Mouse (Mus musculus) bone marrow, adult 2 months (tissue): ENCODE measurements at regions not wholly inside any gene's neighbourhood (a gene's known extent, or its start where the extent isn't known, plus 50 kb on each side); places are given as distances from the start of the nearest gene placed in this dataset.

Source experiments
- CTCF ChIP-seq: fragments of 200-500 bp; IDR thresholded peaks from 2 replicates; pipeline ENCODE4 v1.5.1; 2011; ENCODE audit warnings: low read length, control low read depth; ENCODE audit not compliant: control insufficient read depth, insufficient read depth
- POLR2A ChIP-seq: fragments of 200-500 bp; IDR thresholded peaks from 2 replicates; pipeline ENCODE4 v1.6.1; 2011; ENCODE audit warnings: low read depth, mild to moderate bottlenecking, control low read depth, low read length, borderline replicate concordance; ENCODE audit not compliant: control insufficient read depth

DNA sequence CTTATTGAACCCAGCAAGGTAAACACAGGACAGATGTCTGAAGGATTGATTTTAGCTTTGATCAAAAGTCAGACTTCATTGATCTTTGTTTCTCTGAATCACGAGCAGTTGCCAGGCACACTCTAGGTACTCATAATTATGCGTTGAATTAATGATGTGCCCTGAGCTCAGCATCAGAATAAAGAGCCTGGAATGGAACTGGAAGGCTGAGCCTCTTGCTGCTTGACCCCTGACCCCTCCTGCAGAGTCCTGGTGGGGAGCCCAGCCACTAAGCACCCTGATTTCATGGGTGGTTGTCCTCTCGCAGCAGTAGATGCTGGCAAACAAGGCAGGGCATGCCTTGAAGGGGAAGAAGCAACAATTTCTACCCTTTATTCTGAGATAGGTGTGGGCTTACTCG, 64.9 kb upstream of the Noct start:
- TF ChIP-seq CTCF (no peak), POLR2A (no peak)
